Mouse (Mus musculus) c-Kit-positive CD71-positive TER-119-negative erythroid progenitor cells, embryonic 14.5 days (primary cell): ENCODE measurements around the gene Gm28308.

ENCODE experiments used
- DNase-seq: peaks from one replicate; pipeline ENCODE4 v3.0.0-alpha.2; 2013; ENCODE audit warnings: low read depth

Gm28308 gene

GRCm38 (mm10) chr6:52246403-52246803 is 33.3 kb upstream of the Gm28308 start:
- DNase-seq = no peak

GRCm38 (mm10) chr6:52245757-52246142 is 32.6 kb upstream of the Gm28308 start, which contains the start of gene Hoxa11:
TSS of gene Hoxa11 (minus strand) at chr6:52245810.
- DNase-seq = no peak

- DNase-seq = no peak
Measured at GRCm38 (mm10) chr6:52245040-52245756, 32.1 kb upstream of the Gm28308 start.

GRCm38 (mm10) chr6:52244471-52245039 is 31.4 kb upstream of the Gm28308 start:
- no peak for DNase-seq

GRCm38 (mm10) chr6:52243681-52244121 is 30.6 kb upstream of the Gm28308 start:
- no peak for DNase-seq

GRCm38 (mm10) chr6:52242801-52243332 is 29.7 kb upstream of the Gm28308 start:
- no peak for DNase-seq

- DNase-seq = no peak
Measured at GRCm38 (mm10) chr6:52241001-52241621, 28.0 kb upstream of the Gm28308 start.

GRCm38 (mm10) chr6:52240389-52241000 is 27.4 kb upstream of the Gm28308 start, which contains the start of gene Hoxa10:
TSS of gene Hoxa10 (minus strand) at chr6:52240854.
- peak; percentile 32 for DNase-seq

GRCm38 (mm10) chr6:52239625-52240388 is 26.7 kb upstream of the Gm28308 start:
- DNase-seq = no peak

GRCm38 (mm10) chr6:52238976-52239375 is 25.8 kb upstream of the Gm28308 start:
- DNase-seq = no peak

- no peak for DNase-seq
Measured at GRCm38 (mm10) chr6:52238155-52238545, 25.0 kb upstream of the Gm28308 start.

GRCm38 (mm10) chr6:52237346-52238154 is 24.4 kb upstream of the Gm28308 start:
- DNase-seq = no peak

- DNase-seq = no peak
Measured at GRCm38 (mm10) chr6:52236806-52237205, 23.7 kb upstream of the Gm28308 start.

- no peak for DNase-seq
Measured at GRCm38 (mm10) chr6:52235866-52236265, 22.7 kb upstream of the Gm28308 start.

GRCm38 (mm10) chr6:52235267-52235666 is 22.1 kb upstream of the Gm28308 start:
- no peak for DNase-seq

- no peak for DNase-seq
Measured at GRCm38 (mm10) chr6:52234428-52235140, 21.4 kb upstream of the Gm28308 start.

GRCm38 (mm10) chr6:52233546-52234427 is 20.6 kb upstream of the Gm28308 start:
- DNase-seq = no peak

- no peak for DNase-seq
Measured at GRCm38 (mm10) chr6:52232984-52233545, 19.9 kb upstream of the Gm28308 start.

GRCm38 (mm10) chr6:52232568-52232965 is 19.4 kb upstream of the Gm28308 start:
- no peak for DNase-seq
